Mouse (Mus musculus): Measurements from ENCODE around the gene Rfx1.

DNA sequence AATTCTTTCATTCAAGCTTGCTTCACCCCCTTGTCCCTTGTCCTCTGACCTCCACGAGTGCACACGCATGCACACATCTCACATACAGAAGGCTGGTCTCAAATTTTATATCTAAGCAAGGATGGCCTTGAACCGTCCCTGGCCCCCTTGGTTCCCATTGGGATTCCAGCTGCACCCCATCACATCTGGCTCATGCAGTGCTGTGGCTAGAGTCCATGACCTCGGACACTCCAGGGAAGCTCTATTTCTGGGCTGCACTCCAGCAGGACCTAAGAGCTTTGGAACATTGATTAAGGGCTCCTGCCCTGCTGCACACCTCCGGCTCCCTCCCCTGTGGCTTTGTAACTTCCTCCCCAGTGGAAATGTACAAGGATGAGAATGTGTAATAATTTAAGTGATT lies 28.6 kb upstream of the Rfx1 start:
- no peak for TF ChIP-seq GABPA (IDR thresholded peaks at IDR 0.05; ENCODE audit: insufficient replicate concordance, low read depth, low read length)
- no peak for TF ChIP-seq EP300 (IDR thresholded peaks at IDR 0.05; ENCODE audit: low read length)
- no peak for TF ChIP-seq CTCF (conservative IDR thresholded peaks at IDR 0.05 in 1 of 2, IDR thresholded peaks at IDR 0.05 in 1 of 2; ENCODE audit: low read depth in 2 of 2, low read length in 2 of 2)
- no peak for TF ChIP-seq BHLHE40 (IDR thresholded peaks at IDR 0.05; ENCODE audit: low read depth, low read length)
- TF ChIP-seq USF1 (IDR thresholded peaks at IDR 0.05; ENCODE audit: low read depth, low read length), result no peak
- no peak for TF ChIP-seq UBTF (IDR thresholded peaks at IDR 0.05; ENCODE audit: low read depth, low read length)
- no peak for TF ChIP-seq ZNF384 (IDR thresholded peaks at IDR 0.05; ENCODE audit: low read depth, low read length)
- no peak for TF ChIP-seq POLR2A (IDR thresholded peaks at IDR 0.05; ENCODE audit: low read depth, low read length)
- no peak for TF ChIP-seq RCOR1 (conservative IDR thresholded peaks at IDR 0.05; ENCODE audit: low read depth, low read length)

Data from CH12.LX (cell line).